Mouse (Mus musculus) cerebellum, adult 2 months (tissue): ENCODE measurements around the gene Dnajb4. TPM values are rescaled to one million over a fixed set of nuclear protein-coding genes. Genes with fewer than 3 reads are reported as not detected.

Source experiments
- DNase-seq, 2 experiments: peaks; one replicate each; pipeline ENCODE4 v3.0.0; 2021
- H3K27ac ChIP-seq: fragments of 200-500 bp; 2 replicates; pipeline ENCODE4 v1.5.1; 2012; ENCODE audit warnings: low read length, control low read depth, inconsistent platforms; ENCODE audit not compliant: insufficient read depth
- H3K27me3 ChIP-seq: fragments of 200-500 bp; 2 replicates; pipeline ENCODE4 v1.6.1; 2012; ENCODE audit warnings: inconsistent platforms, mild to moderate bottlenecking, low read length, moderate library complexity; ENCODE audit not compliant: control insufficient read depth, insufficient read depth
- H3K4me1 ChIP-seq: fragments of 200-500 bp; 2 replicates; pipeline ENCODE4 v1.6.1; 2011; ENCODE audit warnings: low read length; ENCODE audit not compliant: control insufficient read depth, insufficient read depth
- H3K4me3 ChIP-seq: fragments of 200-500 bp; replicated peaks from 2 replicates; pipeline ENCODE3; 2011; ENCODE audit warnings: mild to moderate bottlenecking, low read depth, low read length, control low read depth; ENCODE audit not compliant: insufficient read depth
- CTCF ChIP-seq: fragments of 200-500 bp; IDR thresholded peaks from 2 replicates; pipeline ENCODE4 v1.5.1; 2011; ENCODE audit warnings: low read depth, mild to moderate bottlenecking, control low read depth, low read length, moderate library complexity, borderline replicate concordance; ENCODE audit not compliant: insufficient read depth
- POLR2A ChIP-seq: fragments of 200-500 bp; IDR thresholded peaks from 2 replicates; pipeline ENCODE4 v1.6.1; 2011; ENCODE audit warnings: low read length, control low read depth, borderline replicate concordance; ENCODE audit not compliant: insufficient read depth
- WGBS: fragments of 180-500 bp; shearing (Covaris S2); methylation state at CpG from one replicate; pipeline ENCODE4 v1.1.7; 2018; 5-methylcytosine and 5-hydroxymethylcytosine counted together
- polyA plus RNA-seq: library from polyadenylated mRNA; depleted of rRNA; stranded (reverse); fragments of >200 nt; gene quantifications from 2 replicates; pipeline ENCODE4 v1.2.3, GENCODE M21; 2012

Gene Dnajb4
- polyA plus RNA-seq, 1 experiment: 49.1 TPM

DNA sequence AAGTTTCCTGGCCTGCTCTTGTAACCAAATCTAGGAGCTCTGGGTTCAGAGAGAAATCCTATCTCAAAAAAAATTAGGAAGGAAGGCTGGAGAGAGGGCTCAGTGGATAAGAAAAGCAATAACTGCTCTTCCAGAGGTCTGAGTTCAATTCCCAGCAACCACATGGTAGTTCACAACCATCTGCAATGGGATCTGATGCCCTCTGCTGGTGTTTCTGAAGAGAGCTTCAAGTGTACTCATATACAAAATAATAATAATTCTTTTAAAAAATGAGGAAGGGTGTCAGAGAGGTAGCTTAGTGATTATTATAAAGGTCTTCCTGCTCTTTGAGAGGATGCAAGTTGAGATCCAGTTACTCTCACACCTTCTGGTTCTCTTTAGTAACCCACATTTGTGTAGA, 14.8 kb upstream of the Dnajb4 start:
- DNase-seq: no peak
- H3K4me3 ChIP-seq: no peak overlapping the region
- no peaks in the 10 kb centered on the region for H3K4me1 ChIP-seq
- no peak overlapping the region for H3K27ac ChIP-seq
- no peaks in the 10 kb centered on the region for H3K27me3 ChIP-seq
- TF ChIP-seq CTCF (no peak), POLR2A (no peak)

DNA sequence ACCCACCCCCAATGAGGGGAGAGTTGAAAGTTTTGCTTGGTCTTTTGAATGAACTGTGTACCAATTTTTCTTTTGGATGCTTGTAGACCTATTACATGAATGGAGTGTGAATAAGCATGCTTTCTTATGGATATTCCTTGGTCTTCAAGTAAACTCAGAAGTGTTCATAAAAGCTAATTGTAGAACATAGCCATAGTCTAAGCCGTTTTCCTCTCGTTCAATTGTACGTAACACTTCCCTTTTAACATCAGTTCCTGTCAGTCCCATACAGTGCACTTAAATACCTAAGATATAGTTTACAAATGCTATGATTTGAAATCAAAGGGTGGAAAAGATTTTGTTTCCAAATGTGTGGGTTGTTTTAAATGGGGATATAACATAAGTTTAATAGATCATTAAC, 3.3 kb upstream of the Dnajb4 start:
- no peak for TF ChIP-seq POLR2A
- no peak for TF ChIP-seq CTCF
- no peak overlapping the region for H3K27ac ChIP-seq
- no peak overlapping the region for H3K4me3 ChIP-seq
- peaks cover 5% of the 10 kb centered on the region for H3K4me1 ChIP-seq
- no peaks in the 10 kb centered on the region for H3K27me3 ChIP-seq
- WGBS: 22% methylated on average over 3 of the region's 3 CpGs
- DNase-seq: no peak

DNA sequence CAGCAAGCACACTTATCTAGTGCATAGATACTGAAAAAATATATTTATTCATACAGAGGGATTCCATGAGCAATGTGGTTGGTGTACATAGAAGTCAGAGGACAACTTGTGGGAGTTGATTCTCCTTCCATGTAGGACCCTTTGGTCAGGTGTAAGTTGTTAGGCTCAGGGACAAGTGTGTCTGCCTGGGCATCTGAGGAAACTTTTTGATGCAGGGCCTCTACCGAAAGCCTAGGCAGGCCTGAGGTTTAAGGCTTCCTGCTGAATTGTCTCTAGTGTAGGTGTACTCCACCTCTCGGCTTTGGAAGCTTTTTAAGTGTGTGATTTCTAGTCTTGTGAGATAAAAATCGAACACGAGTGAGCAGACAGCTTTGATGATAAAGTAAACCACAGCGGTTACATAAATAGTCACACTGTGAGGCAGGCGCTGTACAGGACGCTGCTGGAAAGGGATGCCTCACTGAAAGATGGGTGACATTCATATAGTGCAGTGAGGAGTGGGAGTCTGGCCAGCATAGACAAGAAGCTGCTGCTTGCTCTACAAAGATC, 1.7 kb upstream of the Dnajb4 start:
- no peak overlapping the region for H3K27ac ChIP-seq
- no peak for DNase-seq

DNA sequence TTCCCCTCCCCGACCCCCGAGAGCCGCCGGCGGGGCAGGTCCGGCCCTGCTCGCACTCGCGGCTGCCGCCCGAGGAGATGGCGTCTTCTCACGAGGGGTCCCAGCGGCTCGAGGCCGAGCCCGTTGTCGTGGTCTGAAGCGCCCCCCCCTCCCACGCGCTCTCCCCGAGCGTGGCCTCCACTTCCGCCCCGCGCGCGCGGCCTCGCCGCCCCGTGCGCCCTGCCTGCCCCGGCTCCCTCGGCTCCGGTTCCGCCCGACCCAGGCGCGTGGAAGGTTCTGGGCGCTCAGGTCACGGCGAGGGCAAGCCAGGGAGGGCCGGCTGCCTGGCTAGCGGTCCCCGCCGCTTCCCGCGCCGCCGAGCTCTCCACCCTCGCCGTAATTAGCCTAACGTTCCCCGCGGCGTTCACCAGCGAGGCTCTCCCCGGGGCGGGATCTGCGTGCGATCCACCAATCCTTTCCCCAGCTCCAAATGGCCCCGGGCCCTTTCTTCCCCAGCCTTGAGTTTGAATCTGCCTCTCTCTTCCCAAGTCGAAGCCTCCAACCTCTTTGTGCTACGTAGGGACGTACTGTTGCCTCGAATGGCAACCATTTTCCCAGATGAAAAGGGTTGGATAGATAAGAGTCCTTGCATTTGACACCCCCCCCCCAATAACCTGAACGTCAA, 758 bp upstream of the Dnajb4 start:
- Histone ChIP-seq H3K4me3 (peak overlapping the region; percentile 81), H3K27ac (peak overlapping the region; percentile 86), H3K4me1 (peaks cover 5% of the 10 kb centered on the region), H3K27me3 (no peaks in the 10 kb centered on the region)
- DNase-seq: peak; percentile 72 to 74
- under 1% methylated on average over 67 of the region's 68 CpGs for WGBS
- TF ChIP-seq CTCF (no peak), POLR2A (no peak)

More for the DNA sequence above, 1.7 kb upstream of the Dnajb4 start:
- TF ChIP-seq CTCF (no peak), POLR2A (no peak)
- H3K4me3 ChIP-seq: peak overlapping the region; percentile 81
- 6% methylated on average over 7 of the region's 7 CpGs for WGBS
- H3K27me3 ChIP-seq: no peaks in the 10 kb centered on the region
- H3K4me1 ChIP-seq: peaks cover 5% of the 10 kb centered on the region

DNA sequence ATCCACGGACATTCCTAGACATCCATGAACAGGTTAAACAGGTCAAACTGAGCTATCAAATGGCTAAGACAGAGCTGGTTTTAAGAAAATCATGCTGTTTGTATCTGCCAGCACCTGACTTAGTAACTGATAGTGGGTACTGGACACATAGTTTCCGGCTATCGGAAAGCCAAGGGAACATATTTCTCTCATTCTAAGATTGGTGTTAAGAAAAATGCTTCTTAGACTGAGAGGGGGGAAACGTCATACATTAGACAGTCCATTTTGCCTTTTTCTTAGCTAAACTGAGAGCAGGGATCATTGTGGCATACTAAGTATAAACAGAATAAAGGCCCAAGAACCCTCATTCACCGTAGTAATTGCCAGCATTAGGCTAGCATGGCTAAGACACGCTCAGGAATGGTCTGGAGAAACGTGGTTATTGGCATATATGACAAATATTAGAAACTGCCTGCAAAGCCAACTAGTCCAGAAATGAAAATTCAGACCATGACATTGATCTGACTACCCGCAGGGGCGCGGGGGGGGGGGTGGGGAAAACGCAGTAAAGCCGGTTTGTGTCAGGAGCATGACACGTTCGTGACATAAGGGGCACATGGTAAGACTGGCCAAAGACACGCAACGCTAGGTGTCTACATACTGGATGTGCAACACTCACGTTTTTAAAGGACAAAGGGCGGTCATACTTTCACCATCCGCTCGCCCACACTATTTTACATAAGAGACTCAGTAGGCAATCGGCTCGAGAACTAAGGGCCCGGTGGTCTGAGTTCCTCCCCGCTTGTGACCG, 730 bp downstream of the Dnajb4 start:
- 2% methylated on average over 25 of the region's 25 CpGs for WGBS
- Histone ChIP-seq H3K4me1 (peaks cover 5% of the 10 kb centered on the region), H3K27me3 (no peaks in the 10 kb centered on the region), H3K27ac (peak overlapping the region; percentile 100), H3K4me3 (peak overlapping the region; percentile 81)
- TF ChIP-seq POLR2A (no peak), CTCF (no peak)
- DNase-seq: no peak

DNA sequence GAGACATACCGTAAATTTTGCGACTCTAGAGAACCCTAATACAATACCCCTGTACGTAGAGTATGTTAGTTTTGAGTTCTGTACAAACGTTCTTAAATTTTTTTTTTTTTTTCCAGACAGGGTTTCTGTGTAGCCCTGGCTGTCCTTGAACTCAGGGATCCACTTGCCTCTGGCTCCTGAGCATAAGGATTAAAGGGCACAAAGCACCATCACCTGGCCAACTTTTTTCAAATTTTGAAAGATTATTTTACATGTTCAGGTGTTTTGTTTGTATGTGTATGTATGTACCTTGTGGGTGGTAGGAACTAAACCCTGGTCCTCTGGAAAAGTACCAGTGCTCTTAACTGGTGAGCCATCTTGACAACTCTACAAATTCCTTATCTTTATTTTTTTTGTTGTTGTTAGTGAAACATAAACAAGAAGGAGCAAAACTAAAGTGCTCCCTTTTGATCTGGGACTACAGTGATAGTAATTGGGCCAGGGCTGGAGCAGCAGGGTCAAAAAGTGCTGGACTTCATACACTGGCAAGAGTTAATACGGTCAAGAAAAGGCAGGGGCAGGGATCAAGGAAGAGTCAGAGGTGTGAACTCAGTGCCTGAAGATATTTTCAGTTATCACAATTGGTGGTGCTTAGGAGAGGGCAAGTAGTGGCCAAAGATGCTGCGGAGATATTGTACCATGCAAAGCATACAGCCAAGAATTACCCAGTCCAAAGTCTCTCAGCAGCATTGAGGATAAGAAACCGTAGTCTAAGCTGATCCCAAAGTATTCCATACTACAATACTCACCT, 1.8 kb downstream of the Dnajb4 start:
- H3K4me1 ChIP-seq: peaks cover 5% of the 10 kb centered on the region
- H3K27me3 ChIP-seq: no peaks in the 10 kb centered on the region
- WGBS: 80% methylated on average over 7 of the region's 7 CpGs
- DNase-seq: no peak
- no peak overlapping the region for H3K4me3 ChIP-seq
- no peak for TF ChIP-seq CTCF
- no peak for TF ChIP-seq POLR2A
- 0 out of 2 replicates have a peak overlapping the region, but pooled peaks have one; percentile 40 for H3K27ac ChIP-seq

DNA sequence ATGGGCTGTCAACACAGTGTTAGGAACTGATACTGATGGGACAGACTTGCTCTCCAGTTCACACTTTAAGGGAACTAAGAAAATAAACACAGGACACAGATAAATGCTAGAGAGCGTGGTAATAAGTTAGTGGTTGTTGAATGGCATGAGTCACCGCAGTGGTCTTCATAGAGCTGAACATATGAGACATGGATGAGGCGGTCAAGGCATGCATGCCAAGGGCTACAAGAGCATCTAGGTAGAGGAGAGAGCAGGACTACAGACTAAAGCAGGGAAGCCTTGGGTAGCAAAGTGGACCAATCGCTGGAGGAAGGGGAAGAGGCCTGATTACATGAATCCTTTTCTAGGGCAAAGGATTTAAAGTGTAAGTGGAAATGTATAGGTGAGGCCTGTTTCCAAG, 2.9 kb downstream of the Dnajb4 start:
- Histone ChIP-seq H3K27me3 (no peaks in the 10 kb centered on the region), H3K27ac (no peak overlapping the region), H3K4me3 (no peak overlapping the region), H3K4me1 (no peaks in the 10 kb centered on the region; the same call in 1 of the 2 replicates)
- DNase-seq: no peak
- 96% methylated on average over 4 of the region's 4 CpGs for WGBS
- TF ChIP-seq CTCF (no peak), POLR2A (no peak)

DNA sequence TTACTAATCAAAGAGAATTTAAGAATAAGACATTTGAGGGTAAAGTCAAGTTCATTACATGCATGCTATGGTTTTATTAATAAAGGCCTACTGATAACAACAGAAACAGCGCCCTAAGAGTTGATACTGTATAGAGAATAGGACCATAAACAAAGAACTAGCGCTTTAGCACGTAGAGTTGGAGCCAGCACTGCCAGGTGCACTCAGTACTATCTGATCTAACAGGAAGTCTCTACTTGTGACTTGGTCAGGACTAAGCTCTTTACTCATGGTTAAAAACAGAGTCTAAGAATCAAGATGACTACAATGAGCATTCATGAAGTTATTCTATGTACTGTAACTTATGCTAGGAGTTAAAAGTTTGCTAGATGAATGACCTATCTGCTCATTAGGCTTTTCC, 5.5 kb downstream of the Dnajb4 start:
- Histone ChIP-seq H3K4me3 (no peak overlapping the region), H3K27ac (no peak overlapping the region), H3K4me1 (no peaks in the 10 kb centered on the region), H3K27me3 (no peaks in the 10 kb centered on the region)
- 93% methylated on average over 3 of the region's 3 CpGs for WGBS
- TF ChIP-seq POLR2A (no peak), CTCF (no peak)
- no peak for DNase-seq
